In the genomic region with DNA sequence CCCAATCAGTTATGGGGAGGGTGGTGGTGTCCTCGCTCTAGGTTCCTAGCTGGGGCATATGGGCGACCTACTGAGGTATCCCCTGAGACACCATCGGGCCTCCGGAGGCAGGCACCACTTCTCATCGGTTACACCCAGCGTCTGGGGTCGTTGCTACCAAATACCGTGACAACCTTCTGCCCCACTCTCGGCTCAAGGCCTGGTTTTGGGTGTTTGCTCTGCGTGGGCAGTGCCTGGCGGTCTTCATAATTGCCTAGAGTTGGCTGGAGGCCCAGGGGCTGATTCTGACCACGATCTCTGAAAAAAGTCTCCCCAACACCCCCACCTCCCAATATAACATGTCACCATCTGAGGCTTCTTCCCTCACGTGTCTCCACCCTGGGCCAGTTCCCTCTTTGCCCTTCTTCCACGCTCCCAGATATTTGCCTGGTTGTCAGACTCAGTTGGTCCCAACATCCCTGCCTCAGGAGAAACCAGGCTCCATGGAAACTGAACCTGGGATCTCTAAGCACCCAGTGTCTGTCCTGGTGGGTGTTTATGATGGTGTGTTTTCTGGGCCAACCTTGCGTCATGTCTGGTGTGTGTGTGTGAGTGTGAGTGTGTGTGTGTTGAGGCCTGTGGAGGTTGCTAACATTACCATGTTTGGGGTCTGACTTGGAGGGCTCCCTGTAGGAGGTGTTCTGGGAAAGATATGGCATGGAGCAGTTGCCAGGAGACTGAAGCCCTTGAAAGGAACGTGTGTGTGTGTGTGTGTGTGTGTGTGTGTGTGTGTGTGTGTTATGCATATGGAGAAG, we compare ENCODE assay signal across 9 mouse cellular contexts. TPM values are rescaled to one million over a fixed set of nuclear protein-coding genes. Genes with fewer than 3 reads are reported as not detected.
DNase-seq lines count a peak whose midpoint lies in the region; ATAC-seq and TF ChIP-seq lines count a peak whose summit lies in the region.
"Had no signal": no experiment of that assay in that cellular context is flagged by ENCODE, and none has a peak within 500 bp of the region (broad histone marks: within the 10 kb centered on the region; RNA-seq: fewer than 3 reads in every experiment).

No protein-coding gene starts in this region.

- H3K4me3 ChIP-seq in cerebellum, adult 2 months (replicated peaks; ENCODE audit: insufficient read depth, low read depth, low read length), result peak overlapping the region; percentile 89
- H3K4me3 ChIP-seq in thymus, adult 2 months (ENCODE audit: control insufficient read depth, insufficient read depth, low read length), result peak overlapping the region; percentile 65
- peak overlapping the region; percentile 66 to 77 for H3K4me3 ChIP-seq in liver, embryonic 14.5 days (ENCODE audit: insufficient read depth in 1 of 2, low read depth in 2 of 2, low read length in 2 of 2)

- TF ChIP-seq EP300 in liver, embryonic 14.5 days (IDR thresholded peaks at IDR 0.05; ENCODE audit: low read depth), result no peak

- ATAC-seq in cerebellum, adult (ENCODE audit: insufficient number of reproducible peaks, low FRiP score, low TSS enrichment), result no peak
- peak; percentile 46; the same call in 1 of the 2 replicates for ATAC-seq in liver, embryonic 14.5 days (ENCODE audit: insufficient read depth)

- H3K27ac ChIP-seq in cerebellum, adult 2 months (ENCODE audit: insufficient read depth, low read length), result peak overlapping the region; percentile 69
- no peak overlapping the region for H3K27ac ChIP-seq in thymus, adult 2 months (ENCODE audit: control insufficient read depth, insufficient read depth, low read length)
- no peak overlapping the region for H3K27ac ChIP-seq in liver, embryonic 14.5 days

- TF ChIP-seq CTCF in cerebellum, adult 2 months (IDR thresholded peaks at IDR 0.05; ENCODE audit: borderline replicate concordance, insufficient read depth, low read depth, low read length), result no peak
- TF ChIP-seq CTCF in thymus, adult 2 months (IDR thresholded peaks at IDR 0.05; ENCODE audit: borderline replicate concordance, control insufficient read depth, extremely low read depth, insufficient read depth, low read length, poor library complexity), result no peak
- no peak for TF ChIP-seq CTCF in liver, embryonic 14.5 days (IDR thresholded peaks at IDR 0.05; ENCODE audit: low read depth)

- peak overlapping the region; percentile 77 for H3K9ac ChIP-seq in liver, embryonic 14.5 days (replicated peaks)

- H3K4me2 ChIP-seq in liver, embryonic 14.5 days (ENCODE audit: low read depth), result peak overlapping the region; percentile 98

- no peak for TF ChIP-seq POLR2A in cerebellum, adult 2 months (IDR thresholded peaks at IDR 0.05; ENCODE audit: borderline replicate concordance, insufficient read depth, low read length)
- TF ChIP-seq POLR2A in thymus, adult 2 months (IDR thresholded peaks at IDR 0.05; ENCODE audit: control insufficient read depth, extremely low read depth, insufficient read depth, low read length, poor library complexity), result no peak

- 3% methylated on average over 16 of the region's 16 CpGs for WGBS in cerebellum, adult 2 months
- 19% methylated on average over 16 of the region's 16 CpGs for WGBS in thymus, adult 2 months
- WGBS in liver, embryonic 14.5 days (ENCODE audit: insufficient replicate concordance), result 9% methylated on average over 16 of the region's 16 CpGs

- H3K9me3 ChIP-seq in liver, embryonic 14.5 days (ENCODE audit: control insufficient read depth, low read length), result no peaks in the 10 kb centered on the region

- peaks cover 34% of the 10 kb centered on the region for H3K4me1 ChIP-seq in cerebellum, adult 2 months (ENCODE audit: control insufficient read depth, insufficient read depth, low read length)
- peaks cover 30% of the 10 kb centered on the region for H3K4me1 ChIP-seq in thymus, adult 2 months (replicated peaks; ENCODE audit: control insufficient read depth, insufficient read depth, low read length)
- peaks cover 0 to 27% of the 10 kb centered on the region in 2 experiments; a peak in 3 of 4 replicates for H3K4me1 ChIP-seq in liver, embryonic 14.5 days (replicated peaks; ENCODE audit: control insufficient read depth in 2 of 2, insufficient read depth in 2 of 2, low read length in 1 of 2)

- no peaks in the 10 kb centered on the region; the same call in 1 of the 2 replicates for H3K36me3 ChIP-seq in thymus, adult 2 months (ENCODE audit: control insufficient read depth, insufficient read depth, low read length)
- H3K36me3 ChIP-seq in liver, embryonic 14.5 days (replicated peaks; ENCODE audit: control insufficient read depth, insufficient read depth, low read depth), result no peaks in the 10 kb centered on the region; the same call in 1 of the 2 replicates

- H3K27me3 ChIP-seq in cerebellum, adult 2 months (ENCODE audit: control insufficient read depth, insufficient read depth, low read length), result no peaks in the 10 kb centered on the region
- H3K27me3 ChIP-seq in thymus, adult 2 months (ENCODE audit: control insufficient read depth, insufficient read depth, low read length), result no peaks in the 10 kb centered on the region
- no peaks in the 10 kb centered on the region for H3K27me3 ChIP-seq in liver, embryonic 14.5 days (ENCODE audit: control insufficient read depth, insufficient read depth, low read length)

- DNase-seq in cerebellum, adult 2 months, result peak in 1 of 2 experiments; percentile 68
- no peak for DNase-seq in thymus, adult 2 months
- DNase-seq in thymus, adult 18-20 months, result no peak
- DNase-seq in heart, postnatal 4 days, result peak; percentile 32
- DNase-seq in liver, embryonic 14.5 days (ENCODE audit: low read depth in 3 of 3, low spot score in 3 of 3), result no peak
- peak; percentile 53 for DNase-seq in right cerebral cortex, postnatal 4 days
- no peak for DNase-seq in adrenal gland, postnatal 36 days

RNA-seq across cellular contexts. Expression of gene Atp1a2, which starts 15.1 kb away (rescaled TPM):
- polyA plus RNA-seq in cerebellum, adult 2 months (2012; rRNA removed), result 535 and 584 TPM in 2 replicates
- 24.4 and 28.5 TPM in 2 replicates for polyA plus RNA-seq in thymus, adult 2 months (2012; rRNA removed)
- total RNA-seq in heart, postnatal 4 days (2021), result 10 to 100 TPM; 81.9 to 82.8 TPM
- polyA plus RNA-seq in liver, embryonic 14.5 days (2012; rRNA removed), result 0.08 and 0.10 TPM in 2 replicates
- 0.01 and 0.08 TPM in 2 replicates for polyA plus RNA-seq in liver, embryonic 14.5 days (2014; fragmentation: Nextera tagmentation; extraction: Ambion mirVana)
- 100 to 1,000 TPM; 134 to 155 TPM for total RNA-seq in adrenal gland, postnatal 36 days (2021)
- total RNA-seq: hematopoietic stem cell, adult 5-6 weeks had no signal

RNA-seq across cellular contexts. Expression of gene Kcnj9, which starts 16.2 kb away (rescaled TPM):
- polyA plus RNA-seq in cerebellum, adult 2 months (2012; rRNA removed), result 116 and 130 TPM in 2 replicates
- 1.5 TPM in 2 replicates for polyA plus RNA-seq in thymus, adult 2 months (2012; rRNA removed)
- not detected for total RNA-seq in heart, postnatal 4 days (2021)
- 0.02 and 0.05 TPM in 2 replicates for polyA plus RNA-seq in liver, embryonic 14.5 days (2012; rRNA removed)
- not detected in 2 replicates for polyA plus RNA-seq in liver, embryonic 14.5 days (2014; fragmentation: Nextera tagmentation; extraction: Ambion mirVana)
- under 1 TPM in 1 of 2 experiments, not detected in 1; 0.23 TPM for total RNA-seq in adrenal gland, postnatal 36 days (2021)
- total RNA-seq: hematopoietic stem cell, adult 5-6 weeks had no signal

RNA-seq across cellular contexts. Expression of gene Kcnj10, which starts 28.0 kb away (rescaled TPM):
- 141 and 174 TPM in 2 replicates for polyA plus RNA-seq in cerebellum, adult 2 months (2012; rRNA removed)
- 3.2 and 3.9 TPM in 2 replicates for polyA plus RNA-seq in thymus, adult 2 months (2012; rRNA removed)
- total RNA-seq in heart, postnatal 4 days (2021), result under 1 TPM; 0.11 to 0.14 TPM
- polyA plus RNA-seq in liver, embryonic 14.5 days (2012; rRNA removed), result 0.17 and 0.18 TPM in 2 replicates
- polyA plus RNA-seq in liver, embryonic 14.5 days (2014; fragmentation: Nextera tagmentation; extraction: Ambion mirVana), result 0.04 and 0.08 TPM in 2 replicates
- total RNA-seq in adrenal gland, postnatal 36 days (2021), result under 1 TPM; 0.46 to 0.56 TPM
- total RNA-seq: hematopoietic stem cell, adult 5-6 weeks had no signal

RNA-seq across cellular contexts. Expression of gene Igsf8, which starts 51.5 kb away (rescaled TPM):
- polyA plus RNA-seq in cerebellum, adult 2 months (2012; rRNA removed), result 254 and 269 TPM in 2 replicates
- polyA plus RNA-seq in thymus, adult 2 months (2012; rRNA removed), result 159 and 162 TPM in 2 replicates
- 10 to 100 TPM; 19.1 to 20.1 TPM for total RNA-seq in heart, postnatal 4 days (2021)
- polyA plus RNA-seq in liver, embryonic 14.5 days (2012; rRNA removed), result 12.7 and 15.4 TPM in 2 replicates
- 11.0 and 11.6 TPM in 2 replicates for polyA plus RNA-seq in liver, embryonic 14.5 days (2014; fragmentation: Nextera tagmentation; extraction: Ambion mirVana)
- 10 to 100 TPM; 24.9 to 39.2 TPM for total RNA-seq in adrenal gland, postnatal 36 days (2021)

RNA-seq across cellular contexts. Expression of gene Atp1a4, which starts 54.8 kb away (rescaled TPM):
- polyA plus RNA-seq in cerebellum, adult 2 months (2012; rRNA removed), result 0.03 TPM in 1 of 2 replicates, not detected in the other
- 0.07 TPM in 1 of 2 replicates, not detected in the other for polyA plus RNA-seq in thymus, adult 2 months (2012; rRNA removed)
- under 1 TPM in 1 of 2 experiments, not detected in 1; 0.11 TPM for total RNA-seq in heart, postnatal 4 days (2021)
- 0.01 TPM in 1 of 2 replicates, not detected in the other for polyA plus RNA-seq in liver, embryonic 14.5 days (2012; rRNA removed)
- not detected in 2 replicates for polyA plus RNA-seq in liver, embryonic 14.5 days (2014; fragmentation: Nextera tagmentation; extraction: Ambion mirVana)
- total RNA-seq in adrenal gland, postnatal 36 days (2021), result 1 to 10 TPM in 1 of 2 experiments, under 1 TPM in 1; 0.53 to 1.4 TPM
- total RNA-seq: hematopoietic stem cell, adult 5-6 weeks had no signal

Comparison
In these comparisons a context has a peak if more than half of its experiments do, and no peak if none do; other contexts are left out.
1. DNase-seq: peak in heart, postnatal 4 days (single experiment) and right cerebral cortex, postnatal 4 days (single experiment); none in thymus, adult 2 months (single experiment), thymus, adult 18-20 months (0 of 2), liver, embryonic 14.5 days (0 of 3) and adrenal gland, postnatal 36 days (0 of 2).
2. RNA of gene Atp1a2, which starts 15.1 kb away (polyA plus RNA-seq): 535 to 584 TPM in cerebellum, adult 2 months and 24.4 to 28.5 TPM in thymus, adult 2 months; 0.01 to 0.10 TPM in liver, embryonic 14.5 days; every median in the first group is over 10 times any median in the second.
3. RNA of gene Kcnj9, which starts 16.2 kb away (polyA plus RNA-seq): 116 to 130 TPM in cerebellum, adult 2 months; 1.5 TPM in thymus, adult 2 months and 0.02 to 0.05 TPM in liver, embryonic 14.5 days; every median in the first group is over 10 times any median in the second.
4. RNA of gene Kcnj10, which starts 28.0 kb away (polyA plus RNA-seq): 141 to 174 TPM in cerebellum, adult 2 months; 3.2 to 3.9 TPM in thymus, adult 2 months and 0.04 to 0.18 TPM in liver, embryonic 14.5 days; every median in the first group is over 10 times any median in the second.
5. Peak in every context shown above with its lines, with median percentiles within 50 percentile points of each other: H3K4me3 ChIP-seq.